Mouse (Mus musculus) urinary bladder, postnatal 14 days (tissue): ENCODE data around the gene Atg4c.
A peak's percentile ranks its signal among the peaks of the same experiment; 100 is the strongest.

Source experiments
- DNase-seq: peaks from one replicate; pipeline ENCODE4 v3.0.0; 2021; ENCODE audit warnings: low spot score

Atg4c gene

DNA sequence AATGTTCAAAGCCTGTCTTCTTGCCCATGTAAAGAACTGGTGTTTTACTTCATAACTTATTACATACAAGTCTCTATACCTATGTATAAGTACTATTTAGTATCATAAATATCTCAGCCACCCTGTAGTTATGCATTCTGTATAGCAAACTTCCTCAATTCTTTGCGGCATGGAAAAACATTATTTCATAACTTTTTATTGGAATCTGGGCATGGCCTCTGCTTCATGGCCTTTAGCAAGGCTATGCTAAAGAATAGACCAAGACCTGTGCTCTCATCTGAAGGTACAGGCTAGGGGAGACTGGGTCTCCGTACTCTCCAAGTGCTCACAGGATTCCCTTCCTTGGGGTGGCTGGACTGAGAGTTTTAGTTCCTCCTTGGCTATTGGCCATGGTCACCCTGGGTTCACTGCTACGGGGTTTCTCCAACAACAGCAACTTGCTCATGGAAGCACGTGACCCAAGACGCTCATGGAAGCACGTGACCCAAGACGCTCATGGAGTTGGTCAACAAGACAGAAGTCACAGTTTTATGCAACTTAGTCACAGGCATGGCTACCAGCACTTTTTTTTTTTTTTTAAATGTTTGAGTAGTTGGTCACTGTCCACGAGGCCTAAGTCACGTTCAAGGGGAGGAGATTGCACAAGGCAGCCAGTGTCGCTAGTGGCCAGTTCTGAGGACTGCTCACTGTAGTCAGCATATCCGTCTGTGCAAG is 7.2 kb upstream of the Atg4c start:
- DNase-seq = no peak

GRCm38 (mm10) chr4:99192640-99193039 is 1.1 kb upstream of the Atg4c start:
- no peak for DNase-seq

DNA sequence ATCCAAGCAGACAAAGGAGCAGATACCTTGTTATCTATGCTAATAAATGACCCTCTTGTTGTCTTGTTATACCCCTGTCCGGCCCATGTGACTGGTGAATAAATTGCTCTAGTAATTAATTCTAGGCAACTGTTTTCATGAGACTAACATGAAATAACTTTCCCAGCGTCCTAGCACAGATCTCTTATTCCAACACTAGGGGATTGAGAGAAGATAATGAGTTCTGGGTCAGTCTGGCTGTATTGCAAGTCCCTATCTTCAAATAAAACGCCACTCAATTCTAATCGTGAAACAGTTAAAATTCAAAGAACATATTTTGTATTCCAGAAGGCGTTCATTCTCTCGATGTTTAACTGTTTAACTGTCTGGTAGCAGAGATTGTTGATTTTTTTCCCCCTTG is 520 bp upstream of the Atg4c start:
- no peak for DNase-seq

DNA sequence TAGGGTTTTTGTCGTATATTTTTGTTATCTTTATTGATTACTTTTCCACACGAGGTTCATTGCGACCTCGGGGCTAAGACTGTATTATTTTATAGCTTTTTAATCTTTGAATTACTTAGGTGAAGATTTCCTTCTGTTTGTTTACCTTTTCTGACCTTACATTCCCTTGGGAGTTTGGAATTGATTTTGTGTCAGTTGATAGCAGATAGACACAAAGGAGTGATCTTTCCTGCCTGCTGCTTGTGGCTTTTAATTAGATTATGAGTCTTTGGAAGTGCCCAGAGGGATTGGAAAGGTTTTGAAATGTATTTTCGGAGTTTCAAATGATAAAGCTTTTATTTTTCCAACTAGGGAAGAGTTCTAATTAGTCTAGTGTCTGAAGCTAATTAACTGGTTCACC is 1.1 kb downstream of the Atg4c start:
- no peak for DNase-seq

- no peak for DNase-seq
Observed at GRCm38 (mm10) chr4:99198721-99199120, 5.0 kb downstream of the Atg4c start.

- DNase-seq = peak; percentile 32
Observed at GRCm38 (mm10) chr4:99199757-99200251, 6.1 kb downstream of the Atg4c start.

DNA sequence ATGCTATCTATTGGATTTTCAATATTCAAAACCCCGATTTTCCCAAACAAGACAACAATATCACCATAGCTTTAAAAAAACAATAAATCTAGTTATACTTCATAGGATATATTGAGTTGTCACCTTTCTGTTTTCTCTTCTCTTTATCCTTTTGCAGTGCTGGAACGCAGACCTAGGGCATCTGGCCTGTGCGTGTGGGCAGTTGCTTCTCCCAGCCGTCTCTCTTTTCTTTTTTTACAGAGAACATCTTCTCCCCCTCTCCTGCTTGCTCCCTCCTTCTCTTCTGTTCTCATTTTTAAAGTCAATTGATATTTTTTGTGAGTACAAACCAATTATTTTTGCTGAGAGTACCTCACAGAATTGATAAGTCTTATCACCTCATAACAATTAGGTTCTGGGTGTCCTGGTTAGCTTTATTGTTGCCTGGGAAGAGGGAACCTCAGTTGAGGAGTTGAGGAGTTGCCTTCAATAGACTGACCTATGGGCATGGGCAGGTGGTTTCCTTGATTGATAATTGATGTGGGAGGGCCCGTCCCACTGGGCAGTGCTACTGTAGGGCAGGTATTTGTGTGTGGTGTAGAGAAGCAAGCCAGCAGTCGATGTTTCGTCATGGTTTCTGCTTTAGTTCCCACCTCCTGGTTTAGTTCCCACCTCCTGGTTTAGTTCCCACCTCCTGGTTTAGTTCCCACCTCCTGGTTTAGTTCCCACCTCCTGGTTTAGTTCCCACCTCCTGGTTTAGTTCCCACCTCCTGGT is 6.8 kb downstream of the Atg4c start:
- no peak for DNase-seq

DNA sequence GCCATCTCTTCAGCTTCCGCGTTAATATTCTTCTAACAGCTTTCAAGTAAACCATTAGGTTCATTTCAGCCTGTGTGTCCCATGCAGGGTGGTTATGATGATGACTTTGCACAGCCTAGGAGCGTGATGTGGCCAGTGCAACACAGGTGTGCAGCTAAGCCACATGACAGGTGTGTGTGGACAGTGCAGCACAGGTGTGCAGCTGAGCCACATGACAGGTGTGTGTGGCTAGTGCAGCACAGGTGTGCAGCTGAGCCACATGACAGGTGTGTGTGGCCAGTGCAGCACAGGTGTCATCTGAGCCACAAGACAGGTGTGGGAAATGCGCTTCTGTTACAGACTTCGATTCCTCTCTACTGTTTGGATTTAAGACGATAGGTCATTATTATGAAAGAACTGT is 12.0 kb downstream of the Atg4c start:
- no peak for DNase-seq

DNA sequence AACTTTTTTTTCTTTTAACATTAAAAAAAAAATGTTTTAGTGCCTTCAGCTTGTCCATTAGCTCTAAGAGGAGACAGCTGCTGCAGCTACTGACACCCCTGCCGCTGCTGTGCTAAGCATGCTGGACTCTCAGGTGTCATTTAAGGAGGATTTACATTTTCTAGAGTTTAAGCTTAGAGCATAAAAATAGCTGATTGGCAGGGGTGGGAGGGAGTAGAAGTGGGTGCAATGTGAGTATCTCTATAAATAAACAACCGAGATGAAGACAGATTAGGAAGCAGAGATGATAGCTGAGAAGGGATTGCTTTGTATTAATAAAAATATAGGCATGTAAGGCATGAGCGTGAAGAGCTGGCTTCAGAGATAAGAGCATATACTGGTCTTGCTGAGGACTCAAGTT is 12.6 kb downstream of the Atg4c start:
- no peak for DNase-seq

- no peak for DNase-seq
Observed at GRCm38 (mm10) chr4:99210087-99210486, 16.4 kb downstream of the Atg4c start.

- no peak for DNase-seq
Observed at GRCm38 (mm10) chr4:99211606-99212005, 17.9 kb downstream of the Atg4c start.

GRCm38 (mm10) chr4:99213123-99213522 is 19.4 kb downstream of the Atg4c start:
- no peak for DNase-seq

DNA sequence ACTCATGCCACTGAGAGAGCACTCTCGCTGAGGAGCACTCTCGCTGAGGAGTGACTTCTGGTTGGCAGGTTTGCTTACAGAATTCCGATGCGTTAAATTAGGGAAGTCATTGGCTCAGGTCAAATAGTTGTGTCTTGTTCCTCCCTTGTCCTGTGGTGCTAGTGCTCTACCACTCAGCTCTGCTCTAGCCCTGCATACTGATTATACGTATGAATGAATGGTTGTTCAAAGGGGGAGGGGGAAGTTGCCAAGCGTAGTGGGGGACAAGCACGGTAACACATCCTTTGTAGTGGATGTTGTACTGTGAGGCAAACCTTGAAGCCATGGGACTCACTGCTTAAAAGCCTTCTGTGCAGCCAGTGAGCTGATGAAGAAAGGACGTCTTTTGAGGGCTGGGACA is 28.5 kb downstream of the Atg4c start:
- no peak for DNase-seq

GRCm38 (mm10) chr4:99224790-99225189 is 31.1 kb downstream of the Atg4c start:
- no peak for DNase-seq

- DNase-seq = peak; percentile 26
Observed at GRCm38 (mm10) chr4:99227226-99227625, 33.5 kb downstream of the Atg4c start.

- no peak for DNase-seq
Observed at GRCm38 (mm10) chr4:99229371-99229770, 35.6 kb downstream of the Atg4c start.

- DNase-seq = no peak
Observed at GRCm38 (mm10) chr4:99235203-99235856, 41.6 kb downstream of the Atg4c start.

- no peak for DNase-seq
Observed at GRCm38 (mm10) chr4:99238305-99238704, 44.6 kb downstream of the Atg4c start.

DNA sequence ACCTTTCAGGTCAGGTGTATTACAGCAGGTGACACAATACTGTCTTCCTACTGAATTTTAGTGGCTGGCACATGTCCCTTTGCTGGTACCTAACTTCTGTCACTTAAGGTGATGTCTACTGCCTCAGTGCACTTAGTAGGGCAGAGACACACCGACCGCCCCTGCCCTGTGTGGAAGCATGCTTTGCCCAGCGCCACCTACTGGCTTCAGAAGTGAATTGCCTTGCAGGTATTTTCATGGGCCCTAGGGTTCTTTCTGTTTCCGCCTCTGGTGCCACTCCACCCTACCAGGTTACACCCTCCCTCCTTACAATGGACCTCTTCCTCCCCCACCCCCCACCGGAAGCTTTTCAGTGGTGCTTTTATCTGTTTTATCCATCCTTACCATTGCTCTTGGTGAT is 47.9 kb downstream of the Atg4c start:
- no peak for DNase-seq

DNA sequence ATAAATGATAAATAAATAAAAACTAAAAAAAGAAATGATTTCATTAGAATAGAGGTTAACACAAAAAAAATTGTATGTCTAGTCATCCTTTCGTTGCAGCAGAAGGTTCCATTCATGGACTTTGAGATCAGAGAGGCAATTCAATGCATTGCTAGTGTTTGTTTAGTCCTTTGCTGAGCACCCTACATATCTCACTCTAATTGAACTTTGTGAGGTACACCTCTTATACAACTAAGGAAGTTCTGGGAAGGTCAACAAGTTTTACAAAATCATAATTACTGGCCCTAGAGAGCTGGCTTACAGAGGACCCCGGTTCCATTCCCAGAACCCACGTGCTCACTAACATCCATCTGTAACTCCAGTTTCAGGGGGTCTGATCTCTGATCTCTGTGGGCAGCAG is 55.6 kb downstream of the Atg4c start:
- no peak for DNase-seq

DNA sequence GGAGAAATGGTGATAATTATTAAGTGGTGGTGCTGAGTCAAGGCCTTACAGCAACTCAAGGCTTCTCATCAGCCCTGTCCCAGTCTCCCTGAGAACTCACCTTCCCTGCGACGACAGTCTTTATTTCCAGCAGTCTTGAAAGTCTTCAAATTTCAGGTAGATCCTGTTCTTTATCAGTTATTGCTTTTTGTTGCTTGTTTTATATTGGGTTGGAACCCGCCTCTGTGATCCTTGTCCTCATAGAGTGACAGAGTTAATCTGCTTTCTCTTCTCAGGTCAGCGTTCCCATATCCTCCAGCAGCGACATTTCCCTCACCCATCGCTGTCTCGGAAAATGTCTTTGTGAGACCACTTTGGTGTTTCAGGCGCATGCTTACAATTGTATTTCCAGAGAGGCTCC is 56.1 kb downstream of the Atg4c start:
- DNase-seq = no peak

DNA sequence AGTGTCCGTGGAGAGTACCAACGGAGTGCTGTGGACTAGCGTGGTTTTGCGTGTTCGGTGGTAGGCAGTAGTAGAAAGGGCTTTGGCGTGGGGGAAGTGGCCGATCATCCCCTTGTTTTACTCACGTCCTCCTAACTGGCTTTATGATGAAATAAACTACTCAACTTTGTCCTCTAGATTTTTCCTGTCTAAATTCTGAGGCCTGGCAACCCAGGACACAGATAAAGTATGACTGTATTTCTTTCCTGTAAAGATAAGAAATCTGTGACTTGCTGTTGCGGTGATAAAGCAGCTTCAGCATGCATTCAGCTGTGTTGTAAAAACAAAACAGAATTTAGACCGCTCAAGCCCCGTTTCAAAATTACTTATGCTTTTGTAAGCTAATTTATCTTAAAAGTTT is 59.2 kb downstream of the Atg4c start:
- DNase-seq = no peak

DNA sequence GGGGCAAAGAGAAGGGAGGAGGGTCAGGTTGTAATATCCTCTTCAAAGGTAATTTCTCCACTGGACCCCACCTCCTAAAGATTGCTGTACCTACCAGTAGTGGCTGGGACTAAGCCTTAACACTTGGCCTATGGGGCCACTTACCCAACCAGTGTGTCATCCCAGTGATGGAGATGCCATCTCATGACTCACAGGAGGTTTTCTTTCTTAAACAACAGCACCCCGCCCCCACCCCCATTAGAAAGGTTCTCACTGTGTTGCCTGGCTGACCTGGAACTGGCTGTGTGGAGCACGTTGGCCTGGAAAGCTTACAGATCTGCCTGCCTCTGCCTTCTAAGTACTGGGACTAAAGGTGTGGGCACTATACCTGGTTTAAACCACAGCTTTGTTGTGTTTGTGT is 69.5 kb downstream of the Atg4c start:
- DNase-seq = no peak
